8 mouse cellular contexts compared by ENCODE assay signal in the genomic region with DNA sequence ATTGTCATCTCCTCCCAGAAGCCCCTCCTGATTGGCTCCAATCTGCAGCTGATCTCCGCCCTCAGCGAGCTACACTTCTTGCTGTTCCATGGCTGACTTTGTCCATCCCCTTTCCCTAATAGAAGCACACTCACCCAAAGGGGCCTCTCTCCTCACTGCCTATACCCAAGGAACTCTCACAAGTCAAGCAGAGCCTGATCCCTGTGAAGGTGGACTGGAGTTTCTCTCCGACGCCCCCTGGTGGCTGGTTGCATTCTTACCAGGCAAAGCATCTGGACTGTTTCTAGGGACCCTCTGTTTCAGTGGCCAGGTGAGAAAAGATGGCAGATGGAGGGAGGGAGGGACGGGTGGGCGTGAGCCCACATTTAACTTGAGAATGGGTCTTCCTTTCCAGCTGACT. TPM values are rescaled to one million over a fixed set of nuclear protein-coding genes. Genes with fewer than 3 reads are reported as not detected.
DNase-seq lines count a peak whose midpoint lies in the region; TF ChIP-seq lines count a peak whose summit lies in the region.

No protein-coding gene starts in this region.

- H3K4me3 ChIP-seq in cortical plate, adult 2 months (ENCODE audit: insufficient read depth, low read length), result no peak overlapping the region

- no peak overlapping the region for H3K27ac ChIP-seq in cortical plate, adult 2 months (ENCODE audit: insufficient read depth, low read length)

- no peaks in the 10 kb centered on the region; the same call in 1 of the 2 replicates for H3K4me1 ChIP-seq in cortical plate, adult 2 months (ENCODE audit: control insufficient read depth, insufficient read depth, low read length)

- TF ChIP-seq POLR2A in cortical plate, adult 2 months (IDR thresholded peaks at IDR 0.05; ENCODE audit: extremely low read depth, insufficient read depth, low read length), result no peak

- DNase-seq in CD4-positive helper T cell, adult 2 months (ENCODE audit: low read depth, low spot score), result peak; percentile 43
- DNase-seq in adipocyte (ENCODE audit: low spot score), result peak; percentile 65
- peak; percentile 58 to 66 for DNase-seq in gastrocnemius, postnatal 4 days (ENCODE audit: low spot score in 2 of 2)
- peak; percentile 87 for DNase-seq in kidney, postnatal 4 days
- peak; percentile 63 for DNase-seq in lung, postnatal 10 days
- DNase-seq in retina, embryonic 14.5 days (ENCODE audit: low spot score), result peak; percentile 93
- peak; percentile 46 for DNase-seq in yolk sac, embryonic 10.5 days (ENCODE audit: low spot score)

- TF ChIP-seq CTCF in cortical plate, adult 2 months (IDR thresholded peaks at IDR 0.05; ENCODE audit: extremely low read depth, insufficient read depth, low read length), result peak; percentile 77

RNA-seq across cellular contexts. Expression of a gene that starts 14.9 kb away (rescaled TPM):
- polyA plus RNA-seq in cortical plate, adult 2 months (2012; rRNA removed), result 9.4 and 9.6 TPM in 2 replicates
- 10 to 100 TPM in 1 of 2 experiments, 1 to 10 TPM in 1; 9.7 to 11.0 TPM for total RNA-seq in gastrocnemius, postnatal 4 days (2021)

RNA-seq across cellular contexts. Expression of a gene that starts 18.7 kb away (rescaled TPM):
- 30.7 and 30.9 TPM in 2 replicates for polyA plus RNA-seq in cortical plate, adult 2 months (2012; rRNA removed)
- 10 to 100 TPM; 39.3 to 42.0 TPM for total RNA-seq in gastrocnemius, postnatal 4 days (2021)

Comparison
In these comparisons a context has a peak if more than half of its experiments do, and no peak if none do; other contexts are left out.
1. DNase-seq: peak in every context shown above with its lines; median percentile 93 in retina, embryonic 14.5 days; 87 in kidney, postnatal 4 days; 65 in adipocyte; 63 in lung, postnatal 10 days; 62 in gastrocnemius, postnatal 4 days; 46 in yolk sac, embryonic 10.5 days; 43 in CD4-positive helper T cell, adult 2 months.